Mouse (Mus musculus) v-Abl transformed pro-B cells (cell line): Measurements from ENCODE around the gene Myo1a.
"Not testable (repeated sequence)": the region's sequence is repeated elsewhere in the genome, so short reads cannot be mapped to it uniquely, and the experiment has no call there.

ENCODE experiments used
- in situ Hi-C, 2 experiments: fragments of 400-800 bp; cut with MboI; formaldehyde crosslinking; loops; one replicate each; pipeline ENCODE4 v1.15.1; 2025; ENCODE audit not compliant: unreplicated experiment in 2 of 2

The Myo1a gene

DNA sequence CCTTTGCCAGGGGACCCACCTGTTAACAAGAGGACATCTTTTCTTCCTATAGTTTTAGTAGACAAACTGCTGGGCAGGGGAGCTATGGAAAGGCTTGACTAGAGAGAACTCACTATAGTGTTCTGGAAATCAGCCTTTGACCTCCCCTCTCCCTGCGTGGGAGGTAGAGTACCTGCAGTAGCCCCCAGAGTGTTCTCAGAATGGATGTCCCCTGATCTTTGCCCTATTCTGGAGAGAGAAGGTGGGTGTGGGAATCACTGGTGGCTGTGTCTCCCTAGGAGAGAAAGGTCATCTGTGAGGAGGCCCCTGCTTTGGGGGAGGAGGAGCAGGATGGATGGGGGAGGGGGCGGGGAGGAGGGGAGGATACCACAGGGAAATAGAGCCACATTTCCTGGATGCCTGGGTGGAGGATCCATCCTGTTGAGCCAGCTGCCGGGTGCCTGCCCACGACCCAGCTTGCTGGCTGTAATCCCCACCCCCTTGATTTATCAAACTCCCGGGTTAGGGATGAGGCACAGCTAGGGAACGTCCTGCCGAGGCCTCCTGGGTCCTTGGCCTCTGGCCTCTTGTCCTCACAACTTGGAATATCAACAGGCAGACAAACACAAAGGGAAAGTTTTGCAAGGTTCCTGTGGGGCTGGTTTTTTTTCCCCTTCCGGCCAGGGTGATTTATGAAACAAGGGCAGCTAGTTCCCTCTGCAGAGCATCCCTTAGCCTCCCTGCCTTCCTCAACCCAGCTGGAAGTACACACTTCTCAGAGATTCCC, 44.1 kb downstream of the Myo1a start:
- in situ Hi-C loops, result loop anchor here in 1 of 2 experiments (25.0 kb wide), 1 partner anchor 188 kb away; no protein-coding TSS in a partner anchor

GRCm38 (mm10) chr10:127750136-127750777, 45.3 kb downstream of the Myo1a start:
- in situ Hi-C loops, result no loop called here

GRCm38 (mm10) chr10:127751548-127751947, 46.6 kb downstream of the Myo1a start, which contains the start of gene Gpr182:
Gene Gpr182 (minus strand): TSS chr10:127751732.
- in situ Hi-C loops, result no loop called here

DNA sequence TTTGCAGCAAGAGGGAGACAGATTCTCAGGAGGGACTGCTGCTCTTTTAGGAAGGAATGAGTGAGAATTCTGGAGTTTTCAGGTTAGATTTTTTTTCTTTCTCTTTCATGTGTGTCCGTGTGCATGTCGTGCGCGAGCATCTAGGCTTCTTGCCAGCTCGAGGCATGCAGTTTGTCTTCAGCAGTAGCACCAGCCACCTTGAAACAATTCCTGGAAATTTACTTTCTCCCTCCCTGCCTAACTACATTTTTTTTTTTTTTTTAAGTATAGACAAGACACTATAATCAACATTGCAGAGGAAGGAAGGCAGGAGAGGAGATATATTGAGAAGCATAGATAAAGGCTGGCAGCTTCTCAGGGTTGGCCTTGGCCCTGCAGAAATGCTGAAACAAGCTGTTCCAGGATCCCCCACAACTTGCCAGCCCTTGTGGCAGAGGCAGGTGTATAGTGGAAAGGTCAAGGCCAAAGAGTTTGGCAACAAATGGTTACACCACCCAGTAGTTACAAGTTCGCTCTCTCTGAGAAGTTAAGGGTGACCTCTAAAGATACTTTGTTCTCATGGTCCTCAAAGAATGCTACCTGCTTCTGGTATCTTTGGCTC, 49.7 kb downstream of the Myo1a start:
- in situ Hi-C loops, result no loop called here

GRCm38 (mm10) chr10:127755246-127755645, 50.3 kb downstream of the Myo1a start:
- in situ Hi-C loops, result no loop called here

GRCm38 (mm10) chr10:127755770-127756468, 50.9 kb downstream of the Myo1a start:
- in situ Hi-C loops, result no loop called here

- in situ Hi-C loops, result no loop called here
These were observed 54.5 kb downstream of the Myo1a start, which contains the start of the genes Rdh1 and Rdh16f1 for GRCm38 (mm10) chr10:127759181-127760110. Gene Rdh1 (plus strand): TSS chr10:127759721. Gene Rdh16f1 (plus strand): TSS chr10:127759787.

DNA sequence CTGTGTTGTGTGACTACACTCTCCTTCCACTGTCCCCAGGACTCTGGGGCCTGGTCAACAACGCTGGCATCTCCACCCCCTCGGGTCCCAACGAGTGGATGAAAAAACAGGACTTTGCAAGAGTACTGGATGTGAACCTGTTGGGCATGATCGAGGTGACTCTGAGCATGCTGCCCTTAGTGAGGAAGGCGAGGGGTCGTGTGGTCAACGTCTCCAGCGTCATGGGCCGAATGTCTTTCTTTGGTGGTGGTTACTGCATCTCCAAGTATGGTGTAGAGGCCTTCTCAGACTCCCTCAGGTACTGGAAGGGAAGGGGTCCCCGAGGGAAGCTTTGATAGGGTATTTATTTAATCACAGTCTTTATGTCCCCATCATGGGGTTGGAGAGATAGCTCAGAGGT, 58.0 kb downstream of the Myo1a start:
- in situ Hi-C loops, result not testable (repeated sequence)

GRCm38 (mm10) chr10:127763914-127764680, 59.1 kb downstream of the Myo1a start:
- in situ Hi-C loops, result no loop called here

- in situ Hi-C loops, result no loop called here
These were observed 61.6 kb downstream of the Myo1a start for GRCm38 (mm10) chr10:127766564-127766963.
